Mouse (Mus musculus) CH12.LX (cell line): Measurements from ENCODE around the gene Wnt5b.

Source experiments
- BHLHE40 ChIP-seq: IDR thresholded peaks from 2 replicates; pipeline ENCODE4 v1.6.1; 2011; ENCODE audit warnings: mild to moderate bottlenecking, low read depth, low read length, improper control_type of control experiment
- CTCF ChIP-seq, 2 experiments: IDR thresholded peaks in 1 of 2; conservative IDR thresholded peaks in 1 of 2; 2 replicates each; pipeline ENCODE4 v1.5.1; 2011 to 2012; ENCODE audit warnings: low read depth in 2 of 2, low read length in 2 of 2, improper control_type of control experiment in 1 of 2, inconsistent platforms in 1 of 2, mild to moderate bottlenecking in 1 of 2, moderate library complexity in 1 of 2
- E2F4 ChIP-seq: IDR thresholded peaks from 2 replicates; pipeline ENCODE4 v1.6.1; 2011; ENCODE audit warnings: low read depth, low read length, improper control_type of control experiment; ENCODE audit not compliant: insufficient replicate concordance
- ELF1 ChIP-seq: IDR thresholded peaks from 2 replicates; pipeline ENCODE4 v1.6.1; 2014; ENCODE audit warnings: low read depth, mild to moderate bottlenecking, inconsistent platforms, low read length, improper control_type of control experiment
- EP300 ChIP-seq: IDR thresholded peaks from 2 replicates; pipeline ENCODE4 v1.6.1; 2011; ENCODE audit warnings: low read length, improper control_type of control experiment
- ETS1 ChIP-seq: conservative IDR thresholded peaks from 2 replicates; pipeline ENCODE4 v1.6.1; 2012; ENCODE audit warnings: low read depth, mild to moderate bottlenecking, inconsistent platforms, low read length, improper control_type of control experiment, moderate library complexity
- HCFC1 ChIP-seq: IDR thresholded peaks from 2 replicates; pipeline ENCODE4 v1.6.1; 2012; ENCODE audit warnings: low read depth, mild to moderate bottlenecking, inconsistent platforms, low read length, improper control_type of control experiment
- KAT2A ChIP-seq: IDR thresholded peaks from 2 replicates; pipeline ENCODE4 v1.6.1; 2012; ENCODE audit warnings: low read length, improper control_type of control experiment, inconsistent platforms; ENCODE audit not compliant: insufficient replicate concordance
- MYC ChIP-seq: IDR thresholded peaks from 2 replicates; pipeline ENCODE4 v1.6.1; 2011; ENCODE audit warnings: low read depth, mild to moderate bottlenecking, improper control_type of control experiment, low read length
- POLR2A ChIP-seq: IDR thresholded peaks from 2 replicates; pipeline ENCODE4 v1.6.1; 2011; ENCODE audit warnings: low read depth, mild to moderate bottlenecking, improper control_type of control experiment, low read length
- UBTF ChIP-seq: IDR thresholded peaks from 2 replicates; pipeline ENCODE4 v1.6.1; 2012; ENCODE audit warnings: low read depth, mild to moderate bottlenecking, inconsistent platforms, low read length, improper control_type of control experiment, moderate library complexity
- ZNF384 ChIP-seq: IDR thresholded peaks from 2 replicates; pipeline ENCODE4 v1.6.1; 2012; ENCODE audit warnings: low read depth, low read length, improper control_type of control experiment, inconsistent platforms

GRCm38 (mm10) chr6:119583165-119583564 lies 39.0 kb upstream of the Wnt5b start:
- TF ChIP-seq CTCF (conservative IDR thresholded peaks at IDR 0.05 in 1 of 2, IDR thresholded peaks at IDR 0.05 in 1 of 2; ENCODE audit: low read depth in 2 of 2, low read length in 2 of 2) = no peak
- TF ChIP-seq KAT2A = no peak
- TF ChIP-seq E2F4 = no peak
- no peak for TF ChIP-seq EP300
- TF ChIP-seq ZNF384 = no peak
- no peak for TF ChIP-seq ETS1
- no peak for TF ChIP-seq POLR2A
- TF ChIP-seq BHLHE40 = no peak
- no peak for TF ChIP-seq ELF1
- TF ChIP-seq MYC = no peak
- TF ChIP-seq HCFC1 = no peak
- TF ChIP-seq UBTF = no peak
